Mouse (Mus musculus) liver, adult 2 months (tissue): ENCODE data around the gene Ltn1.

Experiments
- CTCF ChIP-seq: fragments of 200-500 bp; IDR thresholded peaks from 2 replicates; pipeline ENCODE4 v1.5.1; 2011; ENCODE audit warnings: low read depth, low read length, control low read depth
- POLR2A ChIP-seq: fragments of 200-500 bp; IDR thresholded peaks from 2 replicates; pipeline ENCODE4 v1.6.1; 2011; ENCODE audit warnings: low read length, control low read depth; ENCODE audit not compliant: insufficient read depth; ENCODE audit errors: extremely low read depth

DNA sequence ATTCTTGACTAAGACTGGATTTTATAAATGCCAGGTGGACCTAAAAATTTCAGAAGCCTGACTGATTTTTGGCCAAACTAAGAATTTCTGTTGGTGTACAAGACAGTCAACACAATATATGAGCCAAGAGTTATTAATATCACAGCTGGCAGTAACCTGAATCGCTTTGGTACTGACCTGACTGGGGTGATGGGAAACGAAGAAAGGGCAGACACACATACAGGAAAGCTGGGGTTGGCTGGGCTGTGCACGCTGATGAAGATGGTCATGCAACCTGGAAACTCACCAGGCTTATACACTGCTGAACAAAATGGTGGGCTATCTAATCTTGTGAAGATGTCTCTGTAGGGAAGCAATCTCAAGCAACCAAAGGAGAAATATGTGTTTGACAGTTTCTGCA is 102.4 kb downstream of the Ltn1 start:
- TF ChIP-seq POLR2A: no peak
- no peak for TF ChIP-seq CTCF
